Mouse (Mus musculus) heart, embryonic 16.5 days (tissue): ENCODE measurements around the gene Zfp979. TPM values are rescaled to one million over a fixed set of nuclear protein-coding genes. Genes with fewer than 3 reads are reported as not detected.
"Not testable (repeated sequence)": the region's sequence is repeated elsewhere in the genome, so short reads cannot be mapped to it uniquely, and the experiment has no call there.

Source experiments
- ATAC-seq: fragments of 200-750 bp; cut with Nextera tagmentation; replicated peaks from 2 replicates; pipeline ENCODE4 v1.8.0; 2017; ENCODE audit warnings: moderate number of reproducible peaks; ENCODE audit not compliant: insufficient read depth, low FRiP score; ENCODE audit errors: extremely low read depth
- H3K27ac ChIP-seq: fragments of 300-500 bp; sonication (generic); 2 replicates; pipeline ENCODE4 v1.5.1; 2014; ENCODE audit warnings: mild to moderate bottlenecking, low read length, control low read depth, moderate library complexity
- H3K27me3 ChIP-seq: fragments of 300-500 bp; sonication (generic); 2 replicates; pipeline ENCODE4 v1.6.1; 2014; ENCODE audit warnings: low read length, mixed read lengths; ENCODE audit not compliant: control insufficient read depth, insufficient read depth
- H3K36me3 ChIP-seq: fragments of 300-500 bp; sonication (generic); 2 replicates; pipeline ENCODE4 v1.6.1; 2014; ENCODE audit not compliant: control insufficient read depth, insufficient read depth
- H3K4me1 ChIP-seq: fragments of 300-500 bp; sonication (generic); 2 replicates; pipeline ENCODE4 v1.6.1; 2014; ENCODE audit warnings: low read length, mixed read lengths; ENCODE audit not compliant: control insufficient read depth, insufficient read depth
- H3K4me2 ChIP-seq: fragments of 300-500 bp; sonication (generic); 2 replicates; pipeline ENCODE4 v1.6.1; 2014; ENCODE audit warnings: low read depth, mild to moderate bottlenecking, control low read depth, low read length
- H3K4me3 ChIP-seq: fragments of 300-500 bp; sonication (generic); 2 replicates; pipeline ENCODE4 v1.5.1; 2014; ENCODE audit warnings: mild to moderate bottlenecking, control low read depth, low read length
- H3K9ac ChIP-seq: fragments of 300-500 bp; sonication (generic); 2 replicates; pipeline ENCODE4 v1.6.1; 2014; ENCODE audit warnings: low read length, control low read depth
- H3K9me3 ChIP-seq: fragments of 300-500 bp; sonication (generic); replicated peaks from 2 replicates; pipeline ENCODE4 v1.6.1; 2016; ENCODE audit warnings: low read length; ENCODE audit not compliant: control insufficient read depth
- WGBS: fragments of 180-500 bp; shearing (Covaris S2); extraction: QIAGEN DNeasy Blood & Tissue Kit; methylation state at CpG from one replicate; pipeline ENCODE4 v1.1.7; 2014; 5-methylcytosine and 5-hydroxymethylcytosine counted together
- polyA plus RNA-seq: library from polyadenylated mRNA; unstranded; fragments of >200 nt; fragmentation: Nextera tagmentation; extraction: Ambion mirVana; gene quantifications from 2 replicates; pipeline ENCODE4 v1.2.1, GENCODE M21; 2015

The Zfp979 gene
- polyA plus RNA-seq, 1 experiment from 2014 or later, result 3.9 TPM

DNA sequence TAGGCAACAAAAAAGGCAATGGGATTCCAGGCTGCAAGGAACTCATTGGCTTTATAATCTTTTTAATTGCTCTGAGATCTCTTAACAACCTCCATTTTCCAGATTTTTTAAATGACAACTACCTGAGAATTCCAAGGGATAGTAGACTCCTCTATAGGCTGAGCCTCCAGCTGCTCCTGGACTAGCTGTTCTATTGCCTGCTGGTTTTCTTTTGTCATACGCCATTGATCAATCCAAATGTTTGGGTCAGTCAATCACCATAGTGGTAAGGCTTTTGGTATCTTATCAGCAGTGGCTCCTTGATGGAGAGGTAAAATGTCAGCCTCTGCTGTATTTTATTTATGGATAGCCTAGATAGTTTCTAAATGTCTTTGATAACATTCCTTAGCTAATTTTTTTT, 44.6 kb downstream of the Zfp979 start:
- H3K4me1 ChIP-seq, result no peaks in the 10 kb centered on the region
- H3K4me2 ChIP-seq, result no peak overlapping the region
- H3K27ac ChIP-seq, result no peak overlapping the region
- H3K9me3 ChIP-seq, result peaks cover 16% of the 10 kb centered on the region
- WGBS, result 52% methylated on average over 1 of the region's 1 CpGs
- no peak overlapping the region for H3K4me3 ChIP-seq
- no peak overlapping the region for H3K9ac ChIP-seq
- ATAC-seq, result no peak
- H3K27me3 ChIP-seq, result no peaks in the 10 kb centered on the region
- no peaks in the 10 kb centered on the region for H3K36me3 ChIP-seq

DNA sequence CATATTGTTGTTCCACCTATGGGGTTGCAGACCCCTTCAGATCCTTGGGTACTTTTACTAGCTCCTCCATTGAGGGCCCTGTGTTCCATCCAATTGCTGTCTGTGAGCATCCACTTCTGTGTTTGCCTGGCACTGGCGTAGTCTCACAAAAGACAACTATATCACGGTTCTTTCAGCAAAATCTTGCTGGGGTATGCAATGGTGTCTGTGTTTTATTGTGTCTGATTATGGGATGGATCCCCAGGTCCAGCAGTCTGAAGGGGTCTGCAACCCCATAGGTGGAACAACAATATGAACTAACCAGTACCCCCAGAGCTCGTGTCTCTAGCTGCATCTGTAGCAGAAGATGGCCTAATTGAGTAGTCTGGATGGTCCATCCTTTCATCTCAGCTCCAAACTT, 47.7 kb downstream of the Zfp979 start:
- WGBS, result 71% methylated on average over 3 of the region's 3 CpGs

DNA sequence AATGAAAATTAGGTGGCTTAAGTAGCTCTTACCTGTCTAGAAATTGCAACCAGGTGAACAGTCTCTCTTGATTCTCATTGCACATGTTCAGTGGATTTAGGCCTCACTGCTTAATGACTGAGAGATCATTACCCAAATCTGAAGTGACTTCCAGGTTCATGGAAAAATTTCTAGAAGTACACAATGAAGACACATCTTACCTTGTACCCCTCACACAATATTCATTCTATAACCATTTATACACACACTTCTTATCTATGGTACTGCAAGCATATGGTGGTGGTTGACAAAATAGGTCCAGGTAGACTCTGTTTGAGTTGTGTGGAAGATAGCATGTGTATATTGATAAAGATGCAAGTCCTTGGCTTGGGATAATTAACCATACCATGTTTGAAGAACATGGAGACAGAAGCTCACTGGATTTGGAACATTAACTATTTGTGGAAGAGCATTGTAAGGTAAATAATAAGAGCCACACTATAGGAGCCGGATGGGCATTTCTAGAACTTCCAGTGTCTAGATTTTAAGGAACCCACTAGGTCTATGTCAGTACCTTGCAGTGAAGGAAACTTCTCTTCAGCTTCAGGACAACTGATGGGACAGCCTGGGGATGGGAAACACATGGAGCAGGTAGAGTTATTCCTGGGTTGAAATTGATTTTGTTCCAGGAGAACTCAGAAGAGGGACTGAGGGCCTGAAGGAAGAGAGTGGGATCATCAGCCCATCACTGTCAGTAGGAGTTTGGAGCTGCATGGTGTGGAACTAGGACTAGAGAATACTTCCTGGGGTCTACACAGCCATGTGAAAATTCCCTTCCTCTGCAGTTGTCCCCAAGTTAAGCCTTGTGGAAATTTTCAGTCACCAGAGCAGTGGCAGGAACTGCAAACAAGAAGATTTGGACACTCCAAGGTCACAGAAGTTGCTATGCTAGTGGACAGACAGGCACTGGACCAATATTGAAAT, 55.5 kb downstream of the Zfp979 start:
- WGBS, result 40% methylated on average over 1 of the region's 1 CpGs
- no peak overlapping the region for H3K4me3 ChIP-seq

More for the DNA sequence above, 47.7 kb downstream of the Zfp979 start:
- H3K4me1 ChIP-seq, H3K4me2 ChIP-seq, H3K4me3 ChIP-seq, H3K27ac ChIP-seq, H3K9ac ChIP-seq, H3K36me3 ChIP-seq, H3K27me3 ChIP-seq, ATAC-seq: not testable (repeated sequence)
- H3K9me3 ChIP-seq, result peaks cover 13% of the 10 kb centered on the region

DNA sequence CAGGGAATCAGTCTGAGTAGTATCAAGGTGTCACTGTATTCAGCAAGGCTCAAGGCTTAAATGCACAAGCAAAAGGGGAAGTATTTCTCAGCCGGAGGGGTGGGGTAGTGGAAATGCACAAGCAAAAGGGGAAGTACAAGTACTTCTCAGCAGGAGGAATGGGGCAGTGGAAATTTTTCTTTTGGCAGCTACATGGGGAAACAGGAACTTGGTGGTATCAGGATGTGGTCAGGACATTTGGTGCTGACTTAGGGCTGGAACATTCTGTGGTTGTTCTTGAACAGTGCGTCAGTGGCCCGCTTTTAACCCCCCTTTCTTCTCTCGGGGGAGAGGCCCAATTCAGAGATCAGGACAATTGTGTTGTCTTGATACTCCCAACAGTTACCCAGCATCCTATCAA, 62.9 kb downstream of the Zfp979 start:
- ATAC-seq, H3K36me3 ChIP-seq, H3K4me1 ChIP-seq, H3K9ac ChIP-seq, H3K27ac ChIP-seq, H3K4me3 ChIP-seq, H3K27me3 ChIP-seq, H3K4me2 ChIP-seq, H3K9me3 ChIP-seq: not testable (repeated sequence)
- 82% methylated on average over 4 of the region's 4 CpGs for WGBS

More for the DNA sequence above, 55.5 kb downstream of the Zfp979 start:
- Histone ChIP-seq H3K4me2 (no peak overlapping the region), H3K9me3 (peaks cover 11% of the 10 kb centered on the region), H3K27ac (no peak overlapping the region), H3K9ac (no peak overlapping the region), H3K4me1 (no peaks in the 10 kb centered on the region), H3K36me3 (no peaks in the 10 kb centered on the region), H3K27me3 (no peaks in the 10 kb centered on the region)
- no peak; the same call in 1 of the 2 replicates for ATAC-seq

DNA sequence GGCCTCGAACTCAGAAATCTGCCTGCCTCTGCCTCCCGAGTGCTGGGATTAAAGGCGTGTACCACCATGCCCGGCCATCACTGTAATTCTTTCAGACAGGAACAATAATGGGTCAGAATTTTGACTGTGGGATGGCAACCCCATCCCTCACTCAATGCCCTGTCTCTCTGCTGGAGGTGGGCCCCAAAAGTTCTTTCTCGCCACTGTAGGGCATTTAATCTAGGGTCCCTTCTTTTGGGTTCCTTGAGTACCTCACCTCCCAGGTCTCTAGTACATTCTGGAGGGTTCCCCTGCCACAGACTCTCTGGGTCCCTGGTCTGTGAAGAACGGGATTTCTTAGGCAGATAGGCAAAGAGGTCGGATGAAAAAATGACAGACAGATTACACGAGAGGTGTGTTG, 71.2 kb downstream of the Zfp979 start:
- not testable (repeated sequence) for H3K4me1 ChIP-seq, H3K4me3 ChIP-seq, H3K4me2 ChIP-seq, H3K36me3 ChIP-seq, H3K9me3 ChIP-seq, H3K27me3 ChIP-seq, ATAC-seq, H3K27ac ChIP-seq, H3K9ac ChIP-seq
- 65% methylated on average over 8 of the region's 8 CpGs for WGBS

DNA sequence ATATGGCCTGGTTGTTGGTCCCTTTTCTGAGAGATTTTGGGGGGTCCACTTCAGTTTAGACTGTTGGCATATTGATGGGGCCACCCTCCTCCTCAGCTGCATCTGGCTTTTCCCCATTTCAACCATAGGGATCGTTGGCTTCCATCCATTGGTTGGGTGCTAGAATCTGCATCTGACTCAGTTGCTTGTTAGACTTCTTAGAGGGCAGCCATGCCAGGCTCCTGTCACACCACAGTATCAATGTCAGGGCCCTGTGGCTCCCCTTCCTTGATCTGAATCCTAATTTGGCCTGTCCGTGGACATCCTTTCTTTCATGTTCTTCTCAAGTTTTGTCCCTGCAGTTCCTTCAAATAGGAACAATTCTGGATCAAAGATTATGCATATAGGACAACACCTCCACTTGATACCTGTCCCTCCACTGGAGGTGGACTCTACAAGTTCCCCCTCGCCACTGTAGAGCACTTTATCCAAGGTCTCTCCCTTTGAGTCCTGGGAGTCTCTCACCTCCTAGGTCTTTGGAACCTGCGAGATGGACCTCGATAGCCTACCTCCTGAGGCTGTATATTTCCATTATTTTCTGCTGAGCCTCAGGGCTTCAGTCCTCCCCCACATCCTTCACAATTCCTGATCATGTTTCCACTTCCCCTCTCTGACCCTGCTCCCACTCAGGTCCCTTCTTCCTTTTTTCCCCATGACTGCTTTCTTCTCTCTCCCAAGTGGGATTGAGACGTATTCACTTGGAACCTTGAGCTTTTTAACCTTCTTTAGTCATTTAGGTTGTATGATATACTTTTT, 76.7 kb downstream of the Zfp979 start:
- Histone ChIP-seq H3K4me3 (no peak overlapping the region), H3K9me3 (peaks cover 9% of the 10 kb centered on the region; the same call in 1 of the 2 replicates), H3K27me3 (no peaks in the 10 kb centered on the region), H3K36me3 (no peaks in the 10 kb centered on the region), H3K4me1 (no peaks in the 10 kb centered on the region), H3K9ac (no peak overlapping the region), H3K27ac (no peak overlapping the region), H3K4me2 (no peak overlapping the region)
- no peak for ATAC-seq
- 64% methylated on average over 6 of the region's 6 CpGs for whole genome bisulfite sequencing

Other genes with a start within 250 kb of the Zfp979 start
- 4.6 and 6.3 TPM in 2 replicates for gene Zfp982, start 150.1 kb downstream of the Zfp979 start, polyA plus RNA-seq
- 0.12 and 0.25 TPM in 2 replicates for gene Gm16503, start 102.3 kb downstream of the Zfp979 start, polyA plus RNA-seq
- 0.05 and 0.16 TPM in 2 replicates for gene Zfp985, start 89.2 kb downstream of the Zfp979 start, polyA plus RNA-seq
- gene Zfp534, start 60.0 kb upstream of the Zfp979 start, polyA plus RNA-seq, result not detected in 2 replicates
- 8.7 and 11.0 TPM in 2 replicates for gene Zfp984, start 167.3 kb upstream of the Zfp979 start, polyA plus RNA-seq
- gene Zfp933, start 205.9 kb upstream of the Zfp979 start, polyA plus RNA-seq, result 4.7 and 5.2 TPM in 2 replicates
- gene Miip, start 226.3 kb upstream of the Zfp979 start, polyA plus RNA-seq, result 33.9 and 36.8 TPM in 2 replicates
- gene Fv1, start 226.5 kb upstream of the Zfp979 start, polyA plus RNA-seq, result 10.4 and 12.4 TPM in 2 replicates